Mouse (Mus musculus): ENCODE data around the gene Atg7. TPM values are rescaled to one million over a fixed set of nuclear protein-coding genes. Genes with fewer than 3 reads are reported as not detected.

Gene Atg7
- total and polyA plus RNA-seq, 2 experiments: 18.8 to 31.7 TPM

- Histone ChIP-seq H3K4me1 (ENCODE audit: control insufficient read depth, insufficient read depth, low read length) (peaks cover 46% of the 10 kb centered on the region), H3K27me3 (ENCODE audit: control insufficient read depth, insufficient read depth, low read length) (no peaks in the 10 kb centered on the region), H3K27ac (replicated peaks; ENCODE audit: insufficient read depth, low read depth, low read length) (no peak overlapping the region), H3K79me2 (ENCODE audit: control insufficient read depth, insufficient read depth, low read length) (peaks cover 63% of the 10 kb centered on the region), H3K9ac (ENCODE audit: low read depth, low read length) (no peak overlapping the region), H3K4me3 (ENCODE audit: insufficient read depth, low read depth, low read length) (no peak overlapping the region), H3K36me3 (ENCODE audit: control insufficient read depth, insufficient read depth, low read length) (peaks cover 2% of the 10 kb centered on the region; the same call in 1 of the 2 replicates)
- DNase-seq (ENCODE audit: extremely low read depth, low read depth, low spot score): no peak
- no peak for TF ChIP-seq CTCF (IDR thresholded peaks at IDR 0.05; ENCODE audit: low read depth, low read length)
- no peak for TF ChIP-seq POLR2A (IDR thresholded peaks at IDR 0.05; ENCODE audit: extremely low read depth, insufficient read depth, low read length)
- WGBS: 80% methylated on average over 6 of the region's 6 CpGs
Observed at GRCm38 (mm10) chr6:114904233-114904632, 261.3 kb downstream of the Atg7 start.

- H3K4me3 ChIP-seq (ENCODE audit: insufficient read depth, low read depth, low read length): no peak overlapping the region
- no peak overlapping the region for H3K9ac ChIP-seq (ENCODE audit: low read depth, low read length)
- TF ChIP-seq CTCF (IDR thresholded peaks at IDR 0.05; ENCODE audit: low read depth, low read length) (no peak), POLR2A (IDR thresholded peaks at IDR 0.05; ENCODE audit: extremely low read depth, insufficient read depth, low read length) (no peak)
- no peak for DNase-seq (ENCODE audit: extremely low read depth, low read depth, low spot score)
- 95% methylated on average over 3 of the region's 3 CpGs for WGBS
- peaks cover 2% of the 10 kb centered on the region; the same call in 1 of the 2 replicates for H3K36me3 ChIP-seq (ENCODE audit: control insufficient read depth, insufficient read depth, low read length)
- no peak overlapping the region for H3K27ac ChIP-seq (replicated peaks; ENCODE audit: insufficient read depth, low read depth, low read length)
- peaks cover 61% of the 10 kb centered on the region for H3K79me2 ChIP-seq (ENCODE audit: control insufficient read depth, insufficient read depth, low read length)
- peaks cover 46% of the 10 kb centered on the region for H3K4me1 ChIP-seq (ENCODE audit: control insufficient read depth, insufficient read depth, low read length)
- no peaks in the 10 kb centered on the region for H3K27me3 ChIP-seq (ENCODE audit: control insufficient read depth, insufficient read depth, low read length)
Observed at GRCm38 (mm10) chr6:114904818-114905217, 261.9 kb downstream of the Atg7 start.

- H3K36me3 ChIP-seq (ENCODE audit: control insufficient read depth, insufficient read depth, low read length): peaks cover 2% of the 10 kb centered on the region; the same call in 1 of the 2 replicates
- H3K4me1 ChIP-seq (ENCODE audit: control insufficient read depth, insufficient read depth, low read length): peaks cover 41% of the 10 kb centered on the region
- TF ChIP-seq POLR2A (IDR thresholded peaks at IDR 0.05; ENCODE audit: extremely low read depth, insufficient read depth, low read length): no peak
- TF ChIP-seq CTCF (IDR thresholded peaks at IDR 0.05; ENCODE audit: low read depth, low read length): no peak
Observed at GRCm38 (mm10) chr6:114905253-114906028, 262.5 kb downstream of the Atg7 start.

GRCm38 (mm10) chr6:114906209-114906608 lies 263.3 kb downstream of the Atg7 start:
- 80% methylated on average over 5 of the region's 5 CpGs for WGBS

More at GRCm38 (mm10) chr6:114905253-114906028, 262.5 kb downstream of the Atg7 start:
- DNase-seq (ENCODE audit: extremely low read depth, low read depth, low spot score): peak; percentile 62
- H3K27me3 ChIP-seq (ENCODE audit: control insufficient read depth, insufficient read depth, low read length): no peaks in the 10 kb centered on the region
- no peak overlapping the region for H3K9ac ChIP-seq (ENCODE audit: low read depth, low read length)
- whole genome bisulfite sequencing: 42% methylated on average over 8 of the region's 8 CpGs
- peaks cover 57% of the 10 kb centered on the region for H3K79me2 ChIP-seq (ENCODE audit: control insufficient read depth, insufficient read depth, low read length)
- H3K27ac ChIP-seq (replicated peaks; ENCODE audit: insufficient read depth, low read depth, low read length): no peak overlapping the region
- no peak overlapping the region for H3K4me3 ChIP-seq (ENCODE audit: insufficient read depth, low read depth, low read length)

DNA sequence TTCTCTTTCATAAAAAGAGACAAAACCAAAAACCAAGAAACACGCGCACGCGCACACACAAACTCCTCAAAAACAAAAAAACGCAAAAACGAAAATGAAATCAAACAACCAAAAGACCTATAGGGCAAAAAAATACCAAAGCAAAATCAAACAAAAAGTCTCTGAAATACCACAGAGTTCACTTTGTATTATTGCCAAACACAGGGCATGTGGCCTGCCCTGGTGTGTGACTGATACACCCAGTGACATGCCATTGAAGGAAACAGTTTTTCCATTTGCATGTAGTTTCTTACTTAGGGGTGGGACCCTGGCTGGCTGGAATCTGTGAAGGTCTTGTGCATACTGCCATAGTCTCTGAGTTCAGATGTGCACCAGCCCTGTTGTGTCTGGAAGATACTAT lies 264.6 kb downstream of the Atg7 start:
- peak; percentile 74 for DNase-seq (ENCODE audit: extremely low read depth, low read depth, low spot score)
- Histone ChIP-seq H3K36me3 (ENCODE audit: control insufficient read depth, insufficient read depth, low read length) (peaks cover 2% of the 10 kb centered on the region; the same call in 1 of the 2 replicates), H3K27ac (replicated peaks; ENCODE audit: insufficient read depth, low read depth, low read length) (peak overlapping the region; percentile 43; the same call in 1 of the 2 replicates), H3K27me3 (ENCODE audit: control insufficient read depth, insufficient read depth, low read length) (no peaks in the 10 kb centered on the region), H3K4me3 (ENCODE audit: insufficient read depth, low read depth, low read length) (no peak overlapping the region), H3K9ac (ENCODE audit: low read depth, low read length) (no peak overlapping the region), H3K4me1 (ENCODE audit: control insufficient read depth, insufficient read depth, low read length) (peaks cover 34% of the 10 kb centered on the region), H3K79me2 (ENCODE audit: control insufficient read depth, insufficient read depth, low read length) (peaks cover 64% of the 10 kb centered on the region)
- no peak for TF ChIP-seq CTCF (IDR thresholded peaks at IDR 0.05; ENCODE audit: low read depth, low read length)
- TF ChIP-seq POLR2A (IDR thresholded peaks at IDR 0.05; ENCODE audit: extremely low read depth, insufficient read depth, low read length): no peak
- 55% methylated on average over 6 of the region's 6 CpGs for WGBS

More at GRCm38 (mm10) chr6:114906209-114906608, 263.3 kb downstream of the Atg7 start:
- Histone ChIP-seq H3K27me3 (ENCODE audit: control insufficient read depth, insufficient read depth, low read length) (no peaks in the 10 kb centered on the region), H3K4me3 (ENCODE audit: insufficient read depth, low read depth, low read length) (no peak overlapping the region), H3K9ac (ENCODE audit: low read depth, low read length) (no peak overlapping the region), H3K4me1 (ENCODE audit: control insufficient read depth, insufficient read depth, low read length) (peaks cover 40% of the 10 kb centered on the region), H3K27ac (replicated peaks; ENCODE audit: insufficient read depth, low read depth, low read length) (no peak overlapping the region), H3K79me2 (ENCODE audit: control insufficient read depth, insufficient read depth, low read length) (peaks cover 59% of the 10 kb centered on the region), H3K36me3 (ENCODE audit: control insufficient read depth, insufficient read depth, low read length) (peaks cover 2% of the 10 kb centered on the region; the same call in 1 of the 2 replicates)
- no peak for TF ChIP-seq POLR2A (IDR thresholded peaks at IDR 0.05; ENCODE audit: extremely low read depth, insufficient read depth, low read length)
- TF ChIP-seq CTCF (IDR thresholded peaks at IDR 0.05; ENCODE audit: low read depth, low read length): no peak
- DNase-seq (ENCODE audit: extremely low read depth, low read depth, low spot score): no peak

GRCm38 (mm10) chr6:114909801-114910200 lies 266.9 kb downstream of the Atg7 start:
- H3K79me2 ChIP-seq (ENCODE audit: control insufficient read depth, insufficient read depth, low read length): peaks cover 59% of the 10 kb centered on the region
- H3K27me3 ChIP-seq (ENCODE audit: control insufficient read depth, insufficient read depth, low read length): no peaks in the 10 kb centered on the region
- no peak overlapping the region for H3K9ac ChIP-seq (ENCODE audit: low read depth, low read length)
- H3K4me3 ChIP-seq (ENCODE audit: insufficient read depth, low read depth, low read length): no peak overlapping the region
- no peak overlapping the region for H3K27ac ChIP-seq (replicated peaks; ENCODE audit: insufficient read depth, low read depth, low read length)
- H3K4me1 ChIP-seq (ENCODE audit: control insufficient read depth, insufficient read depth, low read length): peaks cover 40% of the 10 kb centered on the region
- peaks cover 2% of the 10 kb centered on the region; the same call in 1 of the 2 replicates for H3K36me3 ChIP-seq (ENCODE audit: control insufficient read depth, insufficient read depth, low read length)
- 95% methylated on average over 7 of the region's 7 CpGs for WGBS
- DNase-seq (ENCODE audit: extremely low read depth, low read depth, low spot score): no peak
- TF ChIP-seq CTCF (IDR thresholded peaks at IDR 0.05; ENCODE audit: low read depth, low read length) (no peak), POLR2A (IDR thresholded peaks at IDR 0.05; ENCODE audit: extremely low read depth, insufficient read depth, low read length) (no peak)

Other genes with a start within 250 kb of the Atg7 start
- gene Hrh1, start 245.2 kb upstream of the Atg7 start, total RNA-seq (2014; rRNA removed): 0.13 TPM in 1 of 2 replicates, not detected in the other
- gene Hrh1, start 245.2 kb upstream of the Atg7 start, polyA plus RNA-seq (2012; rRNA removed): 0.06 and 0.07 TPM in 2 replicates